Mouse (Mus musculus) retina, adult 2 months (tissue): ENCODE measurements around the gene 1700031F05Rik.
"Not testable (repeated sequence)": the region's sequence is repeated elsewhere in the genome, so short reads cannot be mapped to it uniquely, and the experiment has no call there.

ENCODE experiments used
- DNase-seq: peaks from one replicate; pipeline ENCODE4 v3.0.0-alpha.2; 2012; ENCODE audit warnings: low read depth, low spot score

Gene 1700031F05Rik

GRCm38 (mm10) chrX:102867871-102868270 is at the start of gene 1700031F05Rik:
1700031F05Rik (minus strand) TSS chrX:102867971.
- DNase-seq, result no peak

GRCm38 (mm10) chrX:102914823-102915222 is 47.1 kb upstream of the 1700031F05Rik start:
- not testable (repeated sequence) for DNase-seq

GRCm38 (mm10) chrX:102908587-102908986 is 40.8 kb upstream of the 1700031F05Rik start, which contains the start of the genes Dmrtc1a and 1700011M02Rik:
Dmrtc1a (minus strand) TSS chrX:102908687.
1700011M02Rik (plus strand) TSS chrX:102908905.
- not testable (repeated sequence) for DNase-seq

- DNase-seq, result not testable (repeated sequence)
Measured at GRCm38 (mm10) chrX:102854516-102854915, 13.3 kb downstream of the 1700031F05Rik start, which contains the start of gene Dmrtc1c2. Dmrtc1c2 (minus strand) TSS chrX:102854616.

GRCm38 (mm10) chrX:102812311-102812710 is 55.5 kb downstream of the 1700031F05Rik start:
- no peak for DNase-seq
